Mouse (Mus musculus): ENCODE measurements around the gene Olfr110. TPM values are rescaled to one million over a fixed set of nuclear protein-coding genes. Genes with fewer than 3 reads are reported as not detected.
"Not testable (repeated sequence)": the region's sequence is repeated elsewhere in the genome, so short reads cannot be mapped to it uniquely, and the experiment has no call there.

Olfr110 gene
- total and polyA plus RNA-seq, 3 experiments, result not detected

DNA sequence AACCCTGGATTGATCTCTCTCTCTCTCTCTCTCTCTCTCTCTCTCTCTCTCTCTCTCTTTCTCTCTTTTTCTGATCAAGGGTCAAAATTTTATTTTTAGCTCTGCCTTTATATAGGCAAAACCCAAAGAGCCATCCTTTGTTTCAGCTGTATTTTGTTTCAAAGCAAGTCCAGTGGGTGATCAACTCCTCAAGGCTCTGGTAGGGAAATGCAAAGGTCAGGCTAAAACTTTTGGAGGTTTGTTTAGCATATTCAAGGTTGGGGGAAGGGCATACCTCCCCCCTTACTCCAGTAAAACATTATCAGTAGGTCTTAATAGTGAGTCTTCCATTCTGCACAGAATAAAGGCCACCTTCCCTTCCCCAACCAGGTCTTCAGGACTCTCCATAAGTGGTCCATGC, 42.9 kb downstream of the Olfr110 start:
- TF ChIP-seq CTCF (IDR thresholded peaks at IDR 0.05; ENCODE audit: low read depth, low read length) (no peak), GATA2 (IDR thresholded peaks at IDR 0.05; ENCODE audit: borderline replicate concordance, low read depth, low read length) (no peak), TAL1 (conservative IDR thresholded peaks at IDR 0.05; ENCODE audit: low read depth, low read length) (no peak), POLR2AphosphoS5 (IDR thresholded peaks at IDR 0.05; ENCODE audit: insufficient replicate concordance, low read depth, low read length) (no peak), GATA1 (IDR thresholded peaks at IDR 0.05; ENCODE audit: borderline replicate concordance, low read length) (no peak)
- DNase-seq (ENCODE audit: low spot score) (no peak), ATAC-seq (ENCODE audit: extremely low read depth, insufficient number of reproducible peaks, low FRiP score, poor library complexity, severe bottlenecking) (no peak)
- Histone ChIP-seq H3K4me1 (ENCODE audit: insufficient read depth, low read depth, low read length) (no peaks in the 10 kb centered on the region), H3K27me3 (ENCODE audit: insufficient read depth, low read length) (no peaks in the 10 kb centered on the region), H3K4me3 (ENCODE audit: low read depth, low read length) (no peak overlapping the region), H3K36me3 (replicated peaks) (no peaks in the 10 kb centered on the region), H3K9me3 (replicated peaks) (0 out of 2 replicates have a peak, but pooled peaks cover 3% of the 10 kb centered on the region)

DNA sequence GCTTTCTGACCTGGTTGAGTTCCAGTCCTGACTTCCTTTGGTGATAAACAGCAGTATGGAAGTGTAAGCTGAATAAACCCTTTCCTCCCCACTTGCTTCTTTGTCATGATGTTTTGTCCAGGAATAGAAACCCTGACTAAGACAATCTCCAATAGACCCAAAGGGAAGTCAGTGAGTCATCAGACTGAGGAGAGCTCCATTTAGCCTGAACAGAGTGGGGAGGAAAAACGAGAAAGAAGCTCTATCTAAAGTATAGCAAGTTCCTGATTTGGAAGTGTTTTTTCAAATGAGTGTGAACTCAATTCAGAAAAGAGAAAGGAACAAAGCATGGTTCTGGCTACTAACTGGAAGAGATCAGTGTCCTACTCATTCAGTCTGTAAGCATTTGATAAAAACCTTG, 46.1 kb downstream of the Olfr110 start:
- not testable (repeated sequence) for H3K4me3 ChIP-seq (ENCODE audit: low read depth, low read length); ATAC-seq (ENCODE audit: extremely low read depth, insufficient number of reproducible peaks, low FRiP score, poor library complexity, severe bottlenecking); H3K9me3 ChIP-seq (replicated peaks); H3K27me3 ChIP-seq (ENCODE audit: insufficient read depth, low read length); DNase-seq (ENCODE audit: low spot score); H3K36me3 ChIP-seq (replicated peaks); H3K4me1 ChIP-seq (ENCODE audit: insufficient read depth, low read depth, low read length)

DNA sequence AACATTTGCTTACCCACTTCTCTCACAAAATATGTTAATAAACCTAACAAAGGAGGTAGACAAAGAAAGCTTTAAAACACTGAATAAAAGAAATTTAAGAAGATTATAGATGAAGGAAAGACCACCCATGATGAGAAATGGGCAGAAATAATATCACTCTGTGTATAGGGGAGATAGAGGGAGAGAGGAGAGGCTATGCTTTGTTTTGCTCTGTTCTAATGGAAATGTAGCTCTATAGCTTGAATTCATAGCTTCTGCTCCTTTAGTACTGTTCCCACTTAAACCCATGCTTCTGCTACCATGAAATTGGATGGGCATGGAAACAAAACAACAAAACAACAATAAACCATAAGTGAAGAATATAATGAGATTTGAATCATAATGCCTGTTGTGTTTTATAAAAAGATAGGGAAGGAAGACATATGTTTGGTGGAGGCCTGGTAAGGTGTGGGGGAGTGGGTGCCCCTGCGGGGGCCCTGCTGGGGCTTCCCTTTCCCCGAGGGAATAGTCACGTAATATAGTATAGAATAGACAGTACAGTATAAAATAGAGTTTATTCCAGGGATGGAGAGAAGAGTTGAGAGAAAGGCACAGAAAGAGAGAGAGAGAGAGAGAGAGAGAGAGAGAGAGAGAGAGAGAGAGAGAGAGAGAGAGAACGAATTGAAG, 49.3 kb downstream of the Olfr110 start:
- no peak for ATAC-seq (ENCODE audit: extremely low read depth, insufficient number of reproducible peaks, low FRiP score, poor library complexity, severe bottlenecking)
- Histone ChIP-seq H3K4me1 (ENCODE audit: insufficient read depth, low read depth, low read length) (no peaks in the 10 kb centered on the region), H3K36me3 (replicated peaks) (no peaks in the 10 kb centered on the region), H3K27me3 (ENCODE audit: insufficient read depth, low read length) (no peaks in the 10 kb centered on the region), H3K4me3 (ENCODE audit: low read depth, low read length) (no peak overlapping the region), H3K9me3 (replicated peaks) (no peaks in the 10 kb centered on the region)
- TF ChIP-seq CTCF (IDR thresholded peaks at IDR 0.05; ENCODE audit: low read depth, low read length) (no peak), GATA1 (IDR thresholded peaks at IDR 0.05; ENCODE audit: borderline replicate concordance, low read length) (no peak), TAL1 (conservative IDR thresholded peaks at IDR 0.05; ENCODE audit: low read depth, low read length) (no peak), GATA2 (IDR thresholded peaks at IDR 0.05; ENCODE audit: borderline replicate concordance, low read depth, low read length) (no peak)
- no peak for DNase-seq (ENCODE audit: low spot score)

DNA sequence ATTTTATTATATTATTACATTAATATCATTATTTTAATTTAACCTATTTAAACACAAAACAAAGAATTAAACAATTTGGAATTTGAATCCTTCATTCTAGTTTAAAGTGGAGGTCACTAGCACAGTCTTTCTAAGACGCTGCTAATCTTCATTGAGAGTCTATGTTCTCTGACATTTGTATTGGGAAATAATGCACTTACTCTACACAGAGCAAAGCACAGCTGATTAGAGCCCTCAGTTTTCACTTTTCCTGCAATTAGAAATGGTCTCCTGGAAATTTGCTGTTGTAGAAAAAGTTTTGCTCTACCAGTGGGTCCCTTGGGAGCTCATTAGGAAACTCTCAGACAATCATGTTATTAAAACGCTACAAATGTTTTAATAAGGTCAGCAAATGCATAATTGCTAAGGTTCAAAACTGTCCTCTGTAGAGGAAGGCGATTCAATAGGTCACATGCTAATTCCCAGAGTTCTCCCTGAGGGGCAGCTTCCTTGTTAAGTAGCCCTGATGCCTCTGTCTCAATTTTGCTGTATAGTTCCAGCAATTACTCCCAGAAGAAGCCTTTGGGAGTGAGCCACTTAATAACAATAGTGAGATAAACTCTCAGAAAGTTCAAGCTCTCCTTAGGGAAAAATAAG, 51.6 kb downstream of the Olfr110 start:
- no peaks in the 10 kb centered on the region for H3K36me3 ChIP-seq (replicated peaks)
- TF ChIP-seq GATA1 (IDR thresholded peaks at IDR 0.05; ENCODE audit: borderline replicate concordance, low read length), result no peak
- TF ChIP-seq POLR2AphosphoS5 (IDR thresholded peaks at IDR 0.05; ENCODE audit: insufficient replicate concordance, low read depth, low read length), result no peak
- no peak for TF ChIP-seq TAL1 (conservative IDR thresholded peaks at IDR 0.05; ENCODE audit: low read depth, low read length)
- TF ChIP-seq CTCF (IDR thresholded peaks at IDR 0.05; ENCODE audit: low read depth, low read length), result no peak
- TF ChIP-seq GATA2 (IDR thresholded peaks at IDR 0.05; ENCODE audit: borderline replicate concordance, low read depth, low read length), result no peak
- no peak overlapping the region for H3K4me3 ChIP-seq (ENCODE audit: low read depth, low read length)
- no peaks in the 10 kb centered on the region for H3K4me1 ChIP-seq (ENCODE audit: insufficient read depth, low read depth, low read length)
- H3K9me3 ChIP-seq (replicated peaks), result no peaks in the 10 kb centered on the region
- DNase-seq (ENCODE audit: low spot score) (no peak), ATAC-seq (ENCODE audit: extremely low read depth, insufficient number of reproducible peaks, low FRiP score, poor library complexity, severe bottlenecking) (no peak)
- H3K27me3 ChIP-seq (ENCODE audit: insufficient read depth, low read length), result no peaks in the 10 kb centered on the region

Other genes with a start within 250 kb of the Olfr110 start
Only the 20 nearest of the 23 such genes appear.
- gene Olfr99, start 209.0 kb upstream of the Olfr110 start, total RNA-seq (2014; fragmentation: Nextera tagmentation), result not detected in 2 replicates
- not detected in 2 replicates for gene Olfr99, start 209.0 kb upstream of the Olfr110 start, total RNA-seq (2017)
- gene Olfr99, start 209.0 kb upstream of the Olfr110 start, polyA plus RNA-seq (2012), result not detected in 2 replicates
- gene Olfr101, start 188.2 kb upstream of the Olfr110 start, total RNA-seq (2014; fragmentation: Nextera tagmentation), result not detected in 2 replicates
- gene Olfr101, start 188.2 kb upstream of the Olfr110 start, total RNA-seq (2017), result 0.05 and 0.12 TPM in 2 replicates
- gene Olfr101, start 188.2 kb upstream of the Olfr110 start, polyA plus RNA-seq (2012), result not detected in 2 replicates
- not detected in 2 replicates for gene Olfr102, start 175.4 kb upstream of the Olfr110 start, total RNA-seq (2014; fragmentation: Nextera tagmentation)
- 0.12 TPM in 1 of 2 replicates, not detected in the other for gene Olfr102, start 175.4 kb upstream of the Olfr110 start, total RNA-seq (2017)
- not detected in 2 replicates for gene Olfr102, start 175.4 kb upstream of the Olfr110 start, polyA plus RNA-seq (2012)
- gene Olfr103, start 152.8 kb upstream of the Olfr110 start, total RNA-seq (2014; fragmentation: Nextera tagmentation), result not detected in 2 replicates
- gene Olfr103, start 152.8 kb upstream of the Olfr110 start, total RNA-seq (2017), result 0.05 TPM in 1 of 2 replicates, not detected in the other
- not detected in 2 replicates for gene Olfr103, start 152.8 kb upstream of the Olfr110 start, polyA plus RNA-seq (2012)
- not detected in 2 replicates for gene Olfr104-ps, start 132.9 kb upstream of the Olfr110 start, total RNA-seq (2014; fragmentation: Nextera tagmentation)
- 0.06 and 0.16 TPM in 2 replicates for gene Olfr104-ps, start 132.9 kb upstream of the Olfr110 start, total RNA-seq (2017)
- not detected in 2 replicates for gene Olfr104-ps, start 132.9 kb upstream of the Olfr110 start, polyA plus RNA-seq (2012)
- not detected in 2 replicates for gene Olfr105-ps, start 113.4 kb upstream of the Olfr110 start, total RNA-seq (2014; fragmentation: Nextera tagmentation)
- 0.06 and 0.11 TPM in 2 replicates for gene Olfr105-ps, start 113.4 kb upstream of the Olfr110 start, total RNA-seq (2017)
- not detected in 2 replicates for gene Olfr105-ps, start 113.4 kb upstream of the Olfr110 start, polyA plus RNA-seq (2012)
- not detected in 2 replicates for gene Olfr106-ps, start 102.1 kb upstream of the Olfr110 start, total RNA-seq (2014; fragmentation: Nextera tagmentation)
- gene Olfr106-ps, start 102.1 kb upstream of the Olfr110 start, total RNA-seq (2017), result not detected in 2 replicates
- not detected in 2 replicates for gene Olfr106-ps, start 102.1 kb upstream of the Olfr110 start, polyA plus RNA-seq (2012)
- not detected in 2 replicates for gene Olfr107, start 93.2 kb upstream of the Olfr110 start, total RNA-seq (2014; fragmentation: Nextera tagmentation)
- gene Olfr107, start 93.2 kb upstream of the Olfr110 start, total RNA-seq (2017), result 0.06 and 0.16 TPM in 2 replicates
- gene Olfr107, start 93.2 kb upstream of the Olfr110 start, polyA plus RNA-seq (2012), result not detected in 2 replicates
- not detected in 2 replicates for gene Olfr108, start 47.0 kb upstream of the Olfr110 start, total RNA-seq (2014; fragmentation: Nextera tagmentation)
- 0.11 TPM in 1 of 2 replicates, not detected in the other for gene Olfr108, start 47.0 kb upstream of the Olfr110 start, total RNA-seq (2017)
- not detected in 2 replicates for gene Olfr108, start 47.0 kb upstream of the Olfr110 start, polyA plus RNA-seq (2012)
- gene Olfr109, start 33.6 kb upstream of the Olfr110 start, total RNA-seq (2014; fragmentation: Nextera tagmentation), result not detected in 2 replicates
- gene Olfr109, start 33.6 kb upstream of the Olfr110 start, total RNA-seq (2017), result 0.05 and 0.06 TPM in 2 replicates
- not detected in 2 replicates for gene Olfr109, start 33.6 kb upstream of the Olfr110 start, polyA plus RNA-seq (2012)
- gene H2-M2, start 8.9 kb upstream of the Olfr110 start, total RNA-seq (2014; fragmentation: Nextera tagmentation), result not detected in 2 replicates
- gene H2-M2, start 8.9 kb upstream of the Olfr110 start, total RNA-seq (2017), result not detected in 2 replicates
- not detected in 2 replicates for gene H2-M2, start 8.9 kb upstream of the Olfr110 start, polyA plus RNA-seq (2012)
- not detected in 2 replicates for gene Olfr111, start 15.6 kb downstream of the Olfr110 start, total RNA-seq (2014; fragmentation: Nextera tagmentation)
- gene Olfr111, start 15.6 kb downstream of the Olfr110 start, total RNA-seq (2017), result 0.12 TPM in 1 of 2 replicates, not detected in the other
- gene Olfr111, start 15.6 kb downstream of the Olfr110 start, polyA plus RNA-seq (2012), result not detected in 2 replicates
- gene Olfr112, start 77.0 kb downstream of the Olfr110 start, total RNA-seq (2014; fragmentation: Nextera tagmentation), result not detected in 2 replicates
- gene Olfr112, start 77.0 kb downstream of the Olfr110 start, total RNA-seq (2017), result 0.05 and 0.12 TPM in 2 replicates
- gene Olfr112, start 77.0 kb downstream of the Olfr110 start, polyA plus RNA-seq (2012), result not detected in 2 replicates
- not detected in 2 replicates for gene Olfr113, start 85.2 kb downstream of the Olfr110 start, total RNA-seq (2014; fragmentation: Nextera tagmentation)
- 0.22 TPM in 1 of 2 replicates, not detected in the other for gene Olfr113, start 85.2 kb downstream of the Olfr110 start, total RNA-seq (2017)
- gene Olfr113, start 85.2 kb downstream of the Olfr110 start, polyA plus RNA-seq (2012), result not detected in 2 replicates
- gene Olfr114, start 100.3 kb downstream of the Olfr110 start, total RNA-seq (2014; fragmentation: Nextera tagmentation), result not detected in 2 replicates
- gene Olfr114, start 100.3 kb downstream of the Olfr110 start, total RNA-seq (2017), result not detected in 2 replicates
- gene Olfr114, start 100.3 kb downstream of the Olfr110 start, polyA plus RNA-seq (2012), result not detected in 2 replicates
- not detected in 2 replicates for gene Olfr115, start 134.6 kb downstream of the Olfr110 start, total RNA-seq (2014; fragmentation: Nextera tagmentation)
- gene Olfr115, start 134.6 kb downstream of the Olfr110 start, total RNA-seq (2017), result 0.44 TPM in 1 of 2 replicates, not detected in the other
- gene Olfr115, start 134.6 kb downstream of the Olfr110 start, polyA plus RNA-seq (2012), result not detected in 2 replicates
- not detected in 2 replicates for gene Olfr116, start 134.7 kb downstream of the Olfr110 start, total RNA-seq (2014; fragmentation: Nextera tagmentation)
- 0.05 TPM in 1 of 2 replicates, not detected in the other for gene Olfr116, start 134.7 kb downstream of the Olfr110 start, total RNA-seq (2017)
- not detected in 2 replicates for gene Olfr116, start 134.7 kb downstream of the Olfr110 start, polyA plus RNA-seq (2012)
- not detected in 2 replicates for gene Olfr117, start 171.3 kb downstream of the Olfr110 start, total RNA-seq (2014; fragmentation: Nextera tagmentation)
- 0.05 TPM in 1 of 2 replicates, not detected in the other for gene Olfr117, start 171.3 kb downstream of the Olfr110 start, total RNA-seq (2017)
- not detected in 2 replicates for gene Olfr117, start 171.3 kb downstream of the Olfr110 start, polyA plus RNA-seq (2012)
- not detected in 2 replicates for gene Olfr118, start 174.5 kb downstream of the Olfr110 start, total RNA-seq (2014; fragmentation: Nextera tagmentation)
- 0.05 TPM in 1 of 2 replicates, not detected in the other for gene Olfr118, start 174.5 kb downstream of the Olfr110 start, total RNA-seq (2017)
- gene Olfr118, start 174.5 kb downstream of the Olfr110 start, polyA plus RNA-seq (2012), result not detected in 2 replicates
- gene Olfr119, start 204.1 kb downstream of the Olfr110 start, total RNA-seq (2014; fragmentation: Nextera tagmentation), result not detected in 2 replicates
- gene Olfr119, start 204.1 kb downstream of the Olfr110 start, total RNA-seq (2017), result 0.17 TPM in 1 of 2 replicates, not detected in the other
- gene Olfr119, start 204.1 kb downstream of the Olfr110 start, polyA plus RNA-seq (2012), result not detected in 2 replicates